Mouse (Mus musculus): Measurements from ENCODE around the gene Alpl.

DNA sequence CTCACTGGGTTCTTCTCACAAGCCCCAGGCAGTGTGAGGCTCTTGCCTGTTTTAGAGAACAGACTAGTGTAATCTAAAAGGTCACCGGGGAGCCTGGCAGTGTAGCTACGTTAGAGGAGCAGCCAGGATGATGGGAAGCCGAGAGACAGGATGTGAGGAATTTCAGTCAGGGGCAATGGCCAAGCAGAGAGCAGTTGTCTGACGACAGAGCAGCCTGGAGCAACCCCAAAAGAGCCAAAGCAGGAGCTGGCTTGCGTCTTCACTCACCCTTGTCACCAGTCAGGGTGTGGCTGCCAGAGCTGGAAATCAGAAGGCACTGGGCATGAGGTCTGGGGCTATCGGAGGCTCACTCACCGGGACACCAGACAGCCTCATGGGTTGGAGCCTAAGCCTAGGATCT is 26.5 kb downstream of the Alpl start:
- TF ChIP-seq USF1 (IDR thresholded peaks at IDR 0.05; ENCODE audit: low read depth, low read length) = no peak
- no peak for TF ChIP-seq RCOR1 (conservative IDR thresholded peaks at IDR 0.05; ENCODE audit: low read depth, low read length)
- TF ChIP-seq MXI1 (IDR thresholded peaks at IDR 0.05; ENCODE audit: low read depth, low read length) = no peak

Data from CH12.LX (cell line).